Mouse (Mus musculus) left cerebral cortex, postnatal 14 days (tissue): Measurements from ENCODE around the gene Asrgl1. TPM values are rescaled to one million over a fixed set of nuclear protein-coding genes. Genes with fewer than 3 reads are reported as not detected.
A peak's percentile ranks its signal among the peaks of the same experiment; 100 is the strongest.

ENCODE experiments used
- DNase-seq, 2 experiments: peaks; one replicate each; pipeline ENCODE4 v3.0.0; 2021 to 2022; ENCODE audit warnings: low spot score in 2 of 2, mixed read lengths in 1 of 2
- intact Hi-C: fragments of 180-260 bp; cut with DNase I; formaldehyde crosslinking; loops from one replicate; pipeline ENCODE4 v1.15.1; 2025
- total RNA-seq, 2 experiments: library from RNA; stranded (reverse); gene quantifications; 2 replicates each; pipeline ENCODE4 v1.2.3; 2021

The Asrgl1 gene
- total RNA-seq, 2 experiments from 2014 or later: 101 to 139 TPM

DNA sequence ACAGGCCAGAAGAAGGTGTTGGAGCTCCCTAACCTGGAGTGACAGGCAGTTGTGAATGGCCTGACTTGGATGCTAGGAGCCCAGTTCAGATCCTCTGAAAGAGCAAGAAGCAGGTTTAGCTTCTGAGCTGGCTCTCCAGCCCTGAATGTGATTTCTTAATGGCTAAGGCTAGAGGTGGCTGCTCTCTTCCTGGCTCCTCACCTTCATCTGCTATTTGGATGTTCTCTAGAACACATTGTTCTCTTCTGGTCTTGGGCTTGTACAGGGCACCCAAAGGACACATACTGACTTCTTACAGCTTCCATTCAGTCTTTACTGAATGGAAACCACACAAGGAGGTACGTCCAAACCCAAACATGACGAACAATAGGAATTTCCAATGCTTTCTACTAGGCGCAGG, 59.4 kb downstream of the Asrgl1 start:
- intact Hi-C loops: no loop called here
- DNase-seq: no peak

DNA sequence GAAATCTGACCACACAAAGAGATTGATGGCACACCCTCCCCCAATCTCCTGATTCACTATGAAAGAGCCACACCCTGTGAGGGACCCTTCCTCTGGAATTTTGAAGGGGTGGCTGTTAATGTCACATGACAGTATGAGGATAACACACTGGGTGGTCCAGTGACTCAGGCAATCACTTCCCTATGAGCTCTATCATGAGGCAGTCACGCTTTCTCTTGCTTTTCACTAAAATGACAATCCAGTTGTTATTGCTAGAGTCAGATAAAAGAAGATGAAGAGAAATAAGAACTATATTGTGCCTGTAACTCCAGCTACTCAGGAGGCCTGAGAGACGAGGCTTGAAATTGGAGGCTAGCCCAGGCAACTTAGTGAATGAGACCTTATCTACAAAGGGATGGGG, 59.9 kb downstream of the Asrgl1 start:
- intact Hi-C loops: no loop called here
- no peak for DNase-seq

DNA sequence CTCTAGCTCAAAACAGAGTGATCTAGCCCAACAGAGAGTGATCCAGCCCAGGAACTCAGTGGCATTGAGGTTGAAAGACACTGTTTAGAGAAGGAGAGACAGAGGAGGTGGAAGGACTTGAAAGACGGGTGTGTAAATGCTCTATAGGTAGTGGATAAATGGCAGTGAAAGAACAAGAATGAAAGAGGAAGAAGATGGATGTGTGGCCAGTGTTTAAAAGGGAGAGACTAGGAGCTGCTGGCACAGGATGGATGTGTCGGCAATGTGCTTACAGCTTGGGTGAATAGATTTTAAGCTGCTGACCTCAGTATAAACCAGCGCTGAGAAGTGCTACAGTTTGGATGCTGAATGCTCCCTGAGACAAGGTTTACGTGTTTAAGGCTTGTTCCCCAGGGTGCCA, 61.0 kb downstream of the Asrgl1 start:
- intact Hi-C loops: no loop called here
- DNase-seq: no peak

- no peak for DNase-seq
- intact Hi-C loops: no loop called here
Observed at GRCm38 (mm10) chr19:9073776-9074411, 61.5 kb downstream of the Asrgl1 start.

DNA sequence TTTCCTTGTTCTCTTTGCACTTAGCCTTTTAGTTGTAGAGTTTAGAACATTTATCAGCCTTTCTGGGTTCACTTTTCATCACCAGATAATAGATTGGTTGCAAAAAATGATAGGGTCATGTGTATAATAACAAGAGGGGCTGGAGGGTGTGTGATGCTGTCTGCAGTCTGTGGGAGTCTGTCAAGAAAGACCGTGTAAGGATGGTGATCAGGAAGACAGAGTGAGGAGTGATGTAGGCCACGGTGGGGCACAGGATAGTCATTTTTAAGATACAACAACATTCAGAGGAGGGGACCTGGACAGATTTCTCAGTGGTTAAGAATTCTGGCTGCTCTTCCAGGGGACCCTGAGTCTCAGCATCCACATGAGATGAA, 63.3 kb downstream of the Asrgl1 start:
- DNase-seq: no peak
- intact Hi-C loops: no loop called here

GRCm38 (mm10) chr19:9071456-9072156, 63.8 kb downstream of the Asrgl1 start:
- DNase-seq: peak; percentile 37 to 55
- intact Hi-C loops: no loop called here

- intact Hi-C loops: no loop called here
- no peak for DNase-seq
Observed at GRCm38 (mm10) chr19:9070316-9070715, 65.1 kb downstream of the Asrgl1 start.

DNA sequence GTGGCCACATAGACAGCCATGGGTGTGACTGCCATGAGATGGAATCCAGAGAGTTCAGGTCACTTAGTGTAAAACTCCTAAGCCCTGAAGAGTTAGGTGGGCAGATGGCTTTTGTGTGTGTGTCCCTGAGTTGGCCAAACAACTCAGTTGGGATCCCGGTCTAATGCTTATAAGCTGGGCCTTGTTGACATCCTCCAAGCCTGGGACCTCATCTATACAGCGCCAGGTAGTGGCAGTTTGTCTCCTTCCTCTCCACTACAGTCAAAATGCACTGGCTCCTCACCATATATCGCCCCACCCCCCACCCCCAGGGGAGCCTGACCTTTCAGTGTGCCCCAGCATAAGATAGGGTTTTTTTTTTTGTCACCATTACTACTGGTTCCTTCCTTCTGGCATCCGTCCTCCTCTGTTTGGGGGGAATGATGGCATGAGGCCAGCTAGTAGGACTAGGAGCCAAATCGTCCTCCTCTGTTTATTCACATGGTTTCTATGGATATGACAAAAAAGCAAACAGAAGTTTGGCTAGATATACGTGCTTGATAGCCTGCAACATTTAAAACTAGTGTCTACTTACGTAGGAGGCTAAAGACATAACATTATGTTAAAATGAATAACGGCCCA, 65.6 kb downstream of the Asrgl1 start:
- DNase-seq: peak; percentile 64 to 68

DNA sequence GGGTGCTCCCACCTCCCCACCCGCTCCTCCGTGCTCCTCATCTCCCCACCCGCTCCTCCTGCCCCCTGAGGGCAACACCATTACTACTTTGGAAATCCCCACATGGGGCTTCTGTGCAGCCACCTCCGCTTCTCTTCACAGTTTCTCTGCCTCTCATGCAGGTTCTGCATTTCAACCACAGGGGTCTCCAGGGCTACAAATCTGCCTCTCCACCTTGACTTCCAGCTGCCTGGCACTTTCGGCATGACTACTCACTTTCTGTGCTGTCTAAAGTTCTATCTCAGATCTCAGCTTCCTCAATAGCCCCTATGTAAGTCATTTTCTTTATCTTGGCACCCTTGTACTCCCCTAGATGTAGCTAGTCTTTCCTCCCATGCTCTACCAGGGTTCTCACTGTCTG, 68.1 kb downstream of the Asrgl1 start:
- DNase-seq: no peak
- intact Hi-C loops: no loop called here

More for the DNA sequence above, 65.6 kb downstream of the Asrgl1 start:
- intact Hi-C loops: no loop called here

- peak; percentile 44 to 71 for DNase-seq
- intact Hi-C loops: no loop called here
Observed at GRCm38 (mm10) chr19:9065621-9066561, 69.5 kb downstream of the Asrgl1 start.

GRCm38 (mm10) chr19:9063831-9064230, 71.6 kb downstream of the Asrgl1 start:
- intact Hi-C loops: no loop called here
- DNase-seq: no peak

DNA sequence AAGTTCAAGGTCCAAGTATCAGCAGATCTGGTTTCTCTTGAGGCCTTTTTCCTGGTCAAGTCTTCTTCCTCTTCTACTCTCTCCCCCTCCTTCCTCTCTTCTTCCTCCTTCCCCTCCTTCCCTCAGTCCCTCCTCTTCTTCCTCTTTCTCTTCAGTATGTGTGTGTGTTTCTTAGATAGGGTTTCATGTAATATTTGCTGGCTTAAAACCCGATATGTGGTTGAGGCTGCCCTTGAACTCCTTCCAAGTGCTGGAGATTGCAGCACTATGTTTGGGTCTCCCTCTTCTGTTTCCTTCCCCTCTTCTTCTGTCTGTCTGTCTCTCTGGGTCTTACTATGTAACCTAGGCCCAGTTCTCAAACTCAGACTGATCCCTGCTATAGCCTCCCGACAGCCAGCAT, 72.6 kb downstream of the Asrgl1 start:
- intact Hi-C loops: no loop called here
- no peak for DNase-seq

DNA sequence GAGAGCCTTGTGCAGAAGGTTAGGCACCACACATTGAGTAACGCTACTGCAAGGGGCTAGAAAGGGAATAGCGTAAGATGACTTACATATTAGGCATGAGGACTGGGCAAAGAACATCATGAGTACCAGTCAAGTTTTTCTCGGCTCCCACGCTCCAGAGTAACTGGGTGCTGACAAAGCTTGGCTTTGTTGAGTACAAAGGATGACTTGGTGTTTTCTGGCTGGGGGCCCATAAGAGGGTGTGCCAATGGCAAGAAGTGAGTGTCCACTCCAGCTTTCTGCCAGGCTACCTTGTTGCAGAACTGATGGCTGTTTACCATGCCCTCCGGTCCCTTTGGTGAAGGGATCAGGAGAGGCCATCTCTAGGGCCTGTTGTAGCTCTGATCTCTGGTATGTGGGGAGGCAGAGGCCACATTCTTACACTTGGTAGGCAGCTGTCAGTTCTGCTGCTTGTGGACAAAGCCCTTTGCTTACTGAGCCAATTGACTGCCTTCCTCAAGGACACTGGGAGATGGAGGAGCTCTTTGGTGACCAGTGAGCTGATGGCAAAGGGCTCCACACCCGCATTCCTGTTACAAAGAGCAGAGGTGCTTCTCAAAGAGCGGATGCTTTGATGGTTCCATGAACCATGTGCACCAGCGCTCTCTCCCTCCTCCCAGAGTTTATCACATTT, 74.1 kb downstream of the Asrgl1 start:
- intact Hi-C loops: no loop called here

GRCm38 (mm10) chr19:9060103-9060502, 75.3 kb downstream of the Asrgl1 start:
- DNase-seq: no peak
- intact Hi-C loops: no loop called here

More for the DNA sequence above, 74.1 kb downstream of the Asrgl1 start:
- DNase-seq: no peak

Other genes starting within 250 kb of the Asrgl1 start
- 10 to 100 TPM; 15.9 to 22.2 TPM for gene 1810009A15Rik, start 246.8 kb downstream of the Asrgl1 start, total RNA-seq
- gene Gm49416, start 246.7 kb downstream of the Asrgl1 start, total RNA-seq: 1 to 10 TPM; 2.4 to 4.3 TPM
- gene Ints5, start 242.6 kb downstream of the Asrgl1 start, total RNA-seq: 10 to 100 TPM; 23.0 to 23.4 TPM
- gene Ganab, start 237.6 kb downstream of the Asrgl1 start, total RNA-seq: 100 to 1,000 TPM in 1 of 2 experiments, 10 to 100 TPM in 1; 97.6 to 104 TPM
- 100 to 1,000 TPM; 134 to 142 TPM for gene B3gat3, start 215.3 kb downstream of the Asrgl1 start, total RNA-seq
- 1 to 10 TPM; 3.5 to 4.0 TPM for gene Rom1, start 206.3 kb downstream of the Asrgl1 start, total RNA-seq
- 1 to 10 TPM; 7.4 to 9.0 TPM for gene Eml3, start 206.1 kb downstream of the Asrgl1 start, total RNA-seq
- 10 to 100 TPM; 48.6 to 50.3 TPM for gene Mta2, start 193.8 kb downstream of the Asrgl1 start, total RNA-seq
- 10 to 100 TPM; 16.7 to 16.8 TPM for gene Tut1, start 181.8 kb downstream of the Asrgl1 start, total RNA-seq
- 100 to 1,000 TPM; 188 to 198 TPM for gene Eef1g, start 168.6 kb downstream of the Asrgl1 start, total RNA-seq
- 10 to 100 TPM; 15.7 to 23.9 TPM for gene Ahnak, start 146.4 kb downstream of the Asrgl1 start, total RNA-seq
- not detected for gene Scgb1a1, start 47.7 kb downstream of the Asrgl1 start, total RNA-seq